Mouse (Mus musculus) lung, postnatal 14 days (tissue): ENCODE data around the gene Large1.
"Not testable (repeated sequence)": the region's sequence is repeated elsewhere in the genome, so short reads cannot be mapped to it uniquely, and the experiment has no call there.

Experiments used
- DNase-seq: peaks from one replicate; pipeline ENCODE4 v3.0.0; 2021

Gene Large1

DNA sequence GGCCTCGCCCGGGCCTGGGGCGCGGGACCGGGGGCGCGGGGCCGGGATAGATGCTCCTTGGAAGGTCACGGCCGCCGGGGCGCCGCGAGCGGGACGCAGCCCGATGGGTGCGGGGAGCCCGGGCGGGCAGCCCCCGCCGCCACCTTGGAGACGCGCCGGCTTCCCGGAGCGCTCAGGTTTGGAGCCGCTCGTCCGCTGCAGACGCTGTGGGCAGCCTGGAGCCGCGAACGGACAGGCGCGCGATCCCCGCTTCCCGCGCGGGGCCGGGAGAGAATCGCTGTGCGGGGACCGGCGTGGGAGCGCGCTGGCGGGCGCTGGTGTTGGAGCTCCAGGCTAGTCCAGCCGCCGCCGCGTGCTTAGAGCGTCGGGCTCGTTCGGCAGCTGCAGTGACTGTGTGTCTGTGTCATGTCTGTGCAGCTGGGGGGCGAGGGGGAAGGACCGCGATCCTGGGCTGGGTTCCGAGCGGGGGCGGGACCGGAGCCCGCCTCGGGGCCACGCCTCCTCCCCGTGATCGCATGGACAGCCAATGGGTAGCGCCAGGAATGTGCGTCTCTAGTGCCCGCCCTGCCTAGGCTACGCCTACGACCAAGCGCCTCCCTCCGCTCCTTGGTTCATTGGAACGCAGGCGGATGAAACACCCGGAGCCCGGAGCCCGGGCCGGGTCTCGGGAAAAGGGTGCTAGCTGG, at the start of gene Large1:
Gene Large1 (minus strand): TSS at position 433 of the 686 bp plus-strand sequence.
- DNase-seq: peak; percentile 97

DNA sequence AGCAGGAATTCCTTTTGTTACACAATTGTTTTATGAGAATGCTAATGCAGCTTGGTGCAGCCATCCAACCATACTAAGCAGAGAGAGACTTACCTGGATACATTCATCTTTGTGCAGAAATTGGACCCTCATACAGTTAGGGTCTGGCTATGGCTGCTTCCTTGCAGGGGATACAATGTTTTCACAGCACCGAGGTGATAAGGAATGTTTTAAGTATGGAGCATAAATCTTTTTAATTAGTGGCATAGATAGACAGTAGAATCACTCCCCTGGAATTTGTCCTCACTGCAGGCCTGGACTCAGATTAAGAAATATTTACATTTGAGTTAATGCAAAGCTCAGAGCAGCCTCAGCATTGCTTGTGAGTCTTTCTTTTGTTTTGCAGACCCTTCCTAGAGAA, 47.0 kb upstream of the Large1 start:
- no peak for DNase-seq

DNA sequence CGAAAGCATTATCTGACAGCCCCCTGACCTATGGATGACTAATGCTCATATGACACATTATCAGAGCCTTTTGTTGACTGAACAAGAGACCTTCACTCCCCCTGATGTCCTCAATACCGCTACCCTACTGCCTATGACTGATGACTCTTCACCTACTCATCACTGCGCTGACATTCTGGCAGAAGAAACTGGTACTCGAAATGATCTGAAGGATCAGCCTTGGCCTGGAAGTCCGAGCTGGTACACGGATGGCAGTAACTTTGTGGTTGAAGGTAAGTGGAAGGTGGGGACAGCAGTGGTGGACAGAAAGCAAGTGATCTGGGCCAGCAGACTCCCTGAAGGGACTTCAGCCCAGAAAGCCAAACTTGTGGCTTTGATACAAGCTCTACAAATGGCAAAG, 19.7 kb upstream of the Large1 start:
- DNase-seq: not testable (repeated sequence)

DNA sequence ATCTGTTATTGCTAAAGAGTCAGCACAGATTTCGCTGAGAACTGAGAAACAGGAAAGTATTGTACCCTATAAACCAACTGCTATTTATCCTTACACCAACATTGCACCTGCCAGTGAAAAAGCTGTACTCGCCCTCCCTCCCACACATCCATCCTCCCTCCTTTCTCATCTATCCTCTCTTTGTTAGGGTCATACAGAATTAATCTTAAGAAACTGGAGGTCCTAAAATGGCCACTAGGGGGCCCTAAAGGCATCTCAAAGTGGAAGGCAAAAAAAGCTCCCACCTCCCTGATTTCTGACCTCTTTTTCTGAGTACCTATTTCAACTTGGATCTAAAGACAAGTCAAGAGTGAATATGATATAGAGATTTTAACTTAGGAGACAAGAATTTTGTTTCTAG, 2.6 kb upstream of the Large1 start:
- DNase-seq: peak; percentile 64

DNA sequence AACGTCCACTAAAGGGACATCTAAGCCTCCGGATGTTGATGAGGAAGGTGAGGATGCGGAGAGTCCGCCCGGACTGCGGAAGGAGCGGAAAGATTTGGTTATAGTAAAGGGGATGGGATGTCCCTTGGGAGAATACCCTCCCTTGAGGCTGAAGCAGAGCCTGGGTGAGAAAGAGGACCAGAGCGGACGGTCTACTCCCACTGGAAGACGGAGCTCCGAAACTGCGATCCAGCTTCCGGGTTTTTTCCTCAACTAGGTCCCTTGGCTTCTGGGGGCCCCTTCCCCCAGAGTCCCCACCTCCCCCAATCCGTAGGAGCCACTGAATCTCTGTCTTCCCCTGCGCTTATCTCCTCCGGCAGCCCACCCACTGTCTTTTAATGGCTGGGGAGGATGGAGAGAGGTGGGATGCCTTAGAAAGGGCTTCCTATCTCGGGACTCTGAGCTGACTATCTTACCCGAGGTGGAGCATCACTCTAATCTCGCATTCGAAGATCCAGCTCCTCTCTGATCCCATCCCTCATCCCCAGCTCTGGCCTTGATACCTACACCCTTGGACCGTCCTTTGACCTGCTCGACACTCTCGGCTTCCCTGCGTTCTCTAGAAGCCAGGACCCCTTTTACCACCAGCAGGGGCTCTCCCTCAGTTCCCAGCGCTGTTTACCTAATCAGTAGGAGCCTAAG, 1.0 kb upstream of the Large1 start:
- peak; percentile 51 for DNase-seq

DNA sequence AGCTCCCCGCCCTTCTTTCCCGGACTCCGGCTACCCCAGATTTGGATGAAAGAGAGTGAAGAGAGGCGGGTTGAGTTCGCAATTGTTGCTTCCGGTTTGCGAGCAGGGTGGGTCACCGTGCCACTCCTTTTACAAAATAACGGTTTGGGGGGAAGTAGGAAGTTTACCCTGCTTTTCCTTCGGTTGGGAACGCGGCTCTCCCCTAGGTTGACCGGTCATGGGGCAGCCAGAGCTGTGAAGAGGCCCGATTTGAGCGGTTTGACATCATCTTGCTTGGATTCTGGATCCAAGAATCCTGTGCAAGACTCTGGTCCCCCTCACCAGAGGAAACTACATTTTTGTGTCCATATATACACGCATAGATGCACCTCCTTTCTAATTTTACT, 447 bp upstream of the Large1 start:
- no peak for DNase-seq

DNA sequence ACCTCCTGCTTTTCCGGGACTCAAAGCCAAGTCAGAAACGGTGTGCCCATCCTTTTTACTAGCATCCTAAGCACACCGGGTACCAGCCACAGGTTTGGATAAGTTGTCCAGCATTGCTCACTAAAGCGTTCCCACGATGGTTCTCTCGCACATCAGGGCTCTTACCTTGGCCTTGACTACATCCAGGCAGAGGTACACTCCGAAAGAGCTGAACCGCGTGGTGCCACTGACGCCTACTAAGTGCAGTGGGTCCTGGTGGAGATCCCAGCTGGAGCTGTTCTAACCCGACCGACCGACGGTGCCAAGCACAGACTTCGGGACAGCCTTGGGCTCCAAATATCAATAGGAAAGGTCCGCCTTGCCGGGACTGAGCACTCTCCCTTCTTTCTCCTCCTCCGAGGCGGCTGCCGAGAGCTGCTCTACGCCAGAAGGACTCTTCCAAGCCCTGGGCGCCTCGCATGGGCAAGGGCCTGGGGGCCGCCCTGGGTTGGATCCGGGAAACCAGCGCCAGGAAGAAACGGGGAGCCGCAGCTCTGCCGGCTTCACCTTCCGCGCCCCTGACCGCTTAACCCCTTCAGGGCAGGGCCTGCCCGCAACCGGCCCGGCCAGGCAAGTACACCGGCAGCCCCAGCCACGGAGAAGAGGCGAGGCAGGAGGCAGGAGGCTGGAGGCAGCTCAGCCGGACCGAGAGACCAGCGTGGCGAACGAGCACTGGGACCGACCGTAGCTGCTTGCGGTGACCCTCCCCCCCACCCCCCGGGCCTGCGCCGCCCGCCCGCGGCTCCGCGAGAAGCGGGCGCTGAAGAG, 836 bp downstream of the Large1 start:
- DNase-seq: peak; percentile 41

DNA sequence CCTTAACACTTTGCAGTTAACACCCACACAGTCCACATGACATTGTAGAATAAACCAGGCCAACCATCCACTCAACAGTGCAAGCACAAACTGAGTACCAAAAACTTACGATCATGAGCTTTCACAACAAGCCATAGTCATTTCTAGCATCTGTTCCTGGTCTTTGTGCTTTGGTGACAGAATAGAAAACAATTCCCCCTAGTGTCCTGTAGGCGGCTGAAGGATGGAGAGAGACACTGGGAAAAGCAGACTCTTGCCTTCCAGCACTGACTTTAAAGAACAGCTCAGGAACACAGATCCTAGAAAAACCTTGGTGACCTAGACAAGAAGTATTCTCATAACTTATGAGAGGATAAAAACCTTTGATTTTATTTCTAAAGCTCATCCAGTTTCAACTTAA, 3.0 kb downstream of the Large1 start:
- DNase-seq: peak; percentile 6

DNA sequence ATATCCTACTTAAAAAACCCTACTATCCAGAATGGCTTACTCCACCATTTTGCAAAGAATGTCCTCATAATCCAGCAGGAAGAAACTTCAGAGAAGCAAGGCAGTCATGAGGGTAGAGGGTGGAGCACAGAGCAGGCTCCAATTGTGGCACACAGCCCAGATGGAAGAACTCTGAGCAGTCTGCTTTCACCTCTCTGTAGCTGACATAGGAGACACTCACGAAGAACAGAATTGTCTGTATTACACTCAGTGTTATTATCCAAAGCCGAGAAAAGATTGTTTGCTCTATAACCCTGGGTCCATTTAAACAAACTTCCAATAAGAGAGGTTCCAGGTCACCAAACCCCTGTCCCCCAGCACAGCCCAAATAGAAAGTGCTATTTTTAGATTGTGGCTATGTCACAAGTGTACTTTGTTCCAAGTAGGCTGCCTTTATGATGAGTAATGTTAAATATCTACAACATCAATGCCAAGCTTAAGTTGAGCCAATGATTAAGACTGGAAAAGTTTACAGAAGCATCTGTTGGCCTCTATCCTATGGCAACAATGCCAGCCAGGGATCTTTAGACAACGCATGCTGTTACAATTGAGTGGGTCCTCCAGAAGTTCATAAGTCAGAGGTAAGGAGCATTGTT, 10.5 kb downstream of the Large1 start:
- DNase-seq: peak; percentile 51

DNA sequence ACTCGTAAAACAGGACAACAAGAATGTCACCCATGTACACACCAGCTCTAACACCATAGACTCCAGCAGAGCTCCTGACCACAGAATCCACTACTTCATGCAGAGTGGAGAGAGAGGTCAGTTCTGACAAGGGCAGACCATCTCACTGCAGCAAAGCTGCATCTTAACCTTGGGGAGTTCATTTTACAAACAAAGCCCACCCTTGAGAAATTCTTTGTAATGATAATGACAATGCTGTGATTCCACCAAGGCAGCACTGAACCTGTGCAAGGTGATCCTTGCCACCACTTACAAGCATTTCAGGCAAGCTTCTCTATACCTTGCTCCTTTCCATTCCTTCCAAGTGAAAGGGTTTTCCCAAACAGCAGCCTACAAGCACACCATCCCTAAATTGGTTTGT, 16.5 kb downstream of the Large1 start:
- no peak for DNase-seq

DNA sequence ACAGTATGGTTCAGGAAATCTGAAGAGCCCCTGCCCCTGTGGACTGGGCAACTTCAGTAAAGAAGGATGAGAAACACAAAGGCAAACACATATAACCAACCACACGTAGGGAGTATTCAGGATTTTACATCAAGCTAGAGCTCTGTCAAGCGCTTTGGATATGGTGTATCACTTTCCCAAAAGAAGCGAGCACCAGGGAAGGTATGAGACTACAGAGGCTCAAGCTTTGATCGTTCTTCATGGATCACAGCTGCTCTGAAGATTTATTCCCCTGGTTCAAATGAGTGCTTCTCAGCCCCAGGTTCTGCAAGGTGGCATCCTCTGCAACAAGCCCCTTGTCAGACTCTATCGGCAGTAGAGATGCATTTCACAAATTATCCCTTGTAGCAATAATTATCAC, 24.2 kb downstream of the Large1 start:
- no peak for DNase-seq

DNA sequence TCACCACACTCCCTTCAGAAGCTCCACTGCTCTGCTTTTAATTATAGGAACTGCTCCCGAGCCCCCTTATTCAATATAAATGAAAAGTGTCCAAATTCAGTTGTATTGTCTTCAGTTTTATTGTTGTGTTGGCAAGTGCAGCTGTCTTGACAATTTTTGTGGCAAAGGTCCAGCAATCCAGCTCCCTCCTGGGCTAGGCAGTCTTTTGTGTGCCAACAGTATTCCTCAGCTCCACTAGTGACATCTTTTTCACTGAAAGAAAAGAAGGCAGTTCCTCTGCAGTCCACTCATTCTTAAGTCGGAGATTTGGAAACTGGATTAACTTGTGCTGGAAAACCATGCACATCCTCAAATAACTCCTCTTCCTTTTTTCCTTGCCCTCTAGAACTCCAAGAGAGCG, 25.3 kb downstream of the Large1 start:
- no peak for DNase-seq

DNA sequence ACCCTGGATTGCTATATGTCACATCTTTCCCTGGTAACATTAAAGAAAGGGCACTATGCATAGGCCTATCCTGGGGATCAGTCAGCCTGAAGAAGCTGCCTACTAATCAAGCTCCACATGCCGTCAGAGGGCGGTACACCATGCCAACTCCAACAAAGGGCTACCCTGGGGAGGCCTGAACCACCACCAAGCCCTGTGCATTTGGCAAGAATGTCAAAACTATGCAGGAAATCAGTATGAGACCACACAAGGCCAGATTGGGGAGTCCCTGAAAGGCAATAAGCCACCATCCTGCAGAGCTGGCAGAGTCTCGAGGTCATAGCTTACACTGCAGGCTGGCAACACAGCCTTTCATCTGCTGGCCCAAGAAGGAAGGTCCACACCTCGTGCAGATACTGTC, 28.7 kb downstream of the Large1 start:
- no peak for DNase-seq

DNA sequence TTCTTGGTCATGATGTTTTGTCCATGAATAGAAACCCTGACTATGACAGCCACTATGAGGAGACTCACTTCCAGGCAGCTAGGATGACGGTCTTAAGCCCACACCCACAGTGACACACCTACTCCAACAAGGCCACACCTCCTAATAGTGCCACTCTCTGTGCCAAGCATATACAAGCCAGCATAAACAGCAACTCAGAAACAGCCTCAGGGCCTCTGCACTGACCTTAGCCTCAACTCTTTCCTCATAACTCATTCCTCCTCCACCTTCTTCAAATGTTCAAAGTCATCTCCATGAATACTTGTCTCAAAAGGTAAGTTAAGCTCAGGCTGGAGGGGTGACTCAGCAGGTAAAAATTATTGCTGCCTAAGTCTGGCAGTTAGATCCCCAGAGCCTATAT, 29.7 kb downstream of the Large1 start:
- DNase-seq: no peak

DNA sequence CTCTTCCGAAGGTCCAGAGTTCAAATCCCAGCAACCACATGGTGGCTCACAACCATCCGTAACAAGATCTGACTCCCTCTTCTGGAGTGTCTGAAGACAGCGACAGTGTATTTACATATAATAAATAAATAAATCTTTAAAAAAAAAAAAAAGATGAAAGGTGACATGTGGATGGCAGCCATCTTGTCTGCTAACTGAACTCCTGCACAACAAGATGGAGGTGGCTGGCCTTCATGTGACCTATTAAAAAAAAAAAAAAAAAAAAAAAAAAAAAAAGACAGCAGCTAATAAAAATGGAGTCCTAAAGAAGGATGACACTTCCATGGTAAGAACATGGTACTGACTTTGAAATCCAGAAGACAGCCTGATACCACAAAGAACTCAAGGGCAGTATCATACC, 33.8 kb downstream of the Large1 start:
- DNase-seq: not testable (repeated sequence)

DNA sequence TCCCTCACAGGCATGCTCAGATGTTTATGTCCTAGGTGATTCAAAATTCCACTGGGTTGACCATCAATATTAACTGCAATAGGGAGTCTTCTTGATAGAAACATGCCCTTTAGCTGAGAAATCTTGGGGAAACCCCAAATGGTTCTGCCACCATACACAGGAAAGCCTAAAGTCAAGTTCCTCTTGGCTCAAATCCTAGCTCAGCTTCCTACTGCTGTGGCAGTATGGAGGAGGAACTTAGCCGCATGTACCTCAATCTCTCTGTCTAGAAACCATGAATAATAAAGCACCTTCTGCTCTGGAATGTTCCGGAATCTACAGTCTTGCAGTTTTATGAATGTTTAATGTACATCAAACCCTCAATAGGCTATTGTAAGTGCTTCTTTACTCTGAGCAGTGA, 39.4 kb downstream of the Large1 start:
- DNase-seq: no peak

DNA sequence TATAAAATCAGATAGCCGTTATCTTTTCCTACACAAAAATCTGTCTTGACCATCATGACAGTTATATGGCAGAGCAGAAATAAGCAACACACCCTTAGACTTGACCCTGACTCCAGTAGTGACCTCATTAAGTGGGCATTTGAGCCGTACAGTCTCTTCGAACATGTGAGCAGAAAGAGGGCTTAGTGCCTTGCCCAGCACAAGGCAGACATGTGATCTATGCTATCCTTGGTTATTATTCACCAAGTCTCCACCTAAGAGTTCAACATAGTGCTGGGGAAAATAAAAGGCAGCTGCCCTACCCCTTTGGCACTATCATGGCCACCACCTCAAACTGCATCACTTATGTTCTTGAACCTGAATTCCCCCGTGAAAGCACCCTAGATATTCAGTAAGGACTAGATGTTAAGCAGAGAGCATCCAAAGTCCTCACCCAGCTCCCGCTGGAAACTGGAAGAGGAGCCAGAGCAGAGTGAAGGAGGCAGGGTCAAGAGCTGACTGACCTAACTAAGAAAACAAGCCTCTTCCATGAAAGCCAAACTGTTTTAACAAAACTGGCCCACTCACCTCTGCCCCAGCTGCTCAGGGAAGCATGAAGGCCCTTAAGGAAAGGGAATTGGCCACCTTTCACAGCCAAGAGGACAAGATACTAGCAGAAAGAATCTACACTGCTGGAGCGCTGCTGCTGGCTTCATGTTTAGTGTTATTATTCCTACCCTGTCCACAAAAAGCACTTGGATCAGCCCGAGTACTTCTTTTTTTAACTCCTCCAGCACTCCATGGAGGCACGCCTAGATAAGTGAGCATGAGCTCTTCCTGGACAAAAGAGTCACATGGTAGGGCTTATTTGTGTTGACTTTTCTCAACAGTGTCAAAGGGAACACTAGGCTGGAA, 40.4 kb downstream of the Large1 start:
- DNase-seq: no peak

DNA sequence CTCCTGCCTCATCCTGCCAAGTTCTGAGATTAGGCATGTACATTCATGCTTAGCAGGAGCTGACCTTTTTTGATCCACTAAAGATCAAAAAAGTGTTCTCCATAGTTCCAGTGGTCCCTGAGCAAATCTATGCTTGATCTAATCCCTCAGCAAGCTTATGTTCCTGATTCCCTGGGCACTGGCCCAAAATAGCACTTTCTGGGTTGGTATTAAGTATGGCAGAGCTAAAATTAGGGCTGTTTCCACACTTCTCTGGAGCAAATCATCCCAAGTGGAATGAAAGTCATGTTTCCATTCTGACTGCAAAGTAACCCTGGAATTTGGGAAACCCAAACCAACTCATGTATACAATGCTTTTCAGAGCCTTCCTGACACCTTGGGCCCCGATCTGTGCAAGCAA, 42.9 kb downstream of the Large1 start:
- DNase-seq: no peak

DNA sequence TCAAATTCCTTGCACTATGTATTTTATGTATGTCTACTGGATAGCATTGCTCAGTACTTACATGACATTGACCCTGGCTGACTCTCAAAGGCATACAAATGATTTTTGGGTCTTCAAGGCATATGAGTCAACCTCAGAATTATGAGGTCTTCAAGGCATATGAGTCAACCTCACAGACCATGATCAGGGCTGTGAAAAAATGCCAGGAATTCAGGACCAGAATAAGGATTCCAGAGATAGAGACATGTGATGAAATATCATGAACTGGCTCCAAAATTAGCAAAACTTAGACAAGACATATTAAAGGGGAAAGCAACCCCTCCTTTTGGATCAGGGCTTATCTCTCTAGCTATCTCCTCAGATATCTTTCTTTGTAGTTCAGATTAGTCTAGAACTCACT, 43.3 kb downstream of the Large1 start:
- no peak for DNase-seq

DNA sequence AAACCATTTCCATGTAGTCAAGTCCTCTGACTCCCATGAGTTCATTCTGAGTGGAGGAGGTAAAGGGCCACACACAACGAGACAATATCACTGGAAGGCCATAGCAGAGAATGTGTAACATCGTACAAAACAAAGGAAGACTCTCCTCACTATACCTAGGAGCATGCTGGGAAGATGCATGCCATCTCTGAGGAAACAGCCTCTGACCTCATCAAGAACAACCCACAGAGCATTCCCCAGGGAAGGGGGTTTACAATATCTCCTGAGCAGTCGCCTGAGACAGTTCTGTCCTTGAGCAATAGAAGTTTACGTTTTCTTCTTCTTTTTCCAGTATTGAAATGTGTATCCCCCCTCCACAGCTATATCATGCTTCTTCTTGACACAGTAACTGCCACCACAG, 49.4 kb downstream of the Large1 start:
- no peak for DNase-seq

DNA sequence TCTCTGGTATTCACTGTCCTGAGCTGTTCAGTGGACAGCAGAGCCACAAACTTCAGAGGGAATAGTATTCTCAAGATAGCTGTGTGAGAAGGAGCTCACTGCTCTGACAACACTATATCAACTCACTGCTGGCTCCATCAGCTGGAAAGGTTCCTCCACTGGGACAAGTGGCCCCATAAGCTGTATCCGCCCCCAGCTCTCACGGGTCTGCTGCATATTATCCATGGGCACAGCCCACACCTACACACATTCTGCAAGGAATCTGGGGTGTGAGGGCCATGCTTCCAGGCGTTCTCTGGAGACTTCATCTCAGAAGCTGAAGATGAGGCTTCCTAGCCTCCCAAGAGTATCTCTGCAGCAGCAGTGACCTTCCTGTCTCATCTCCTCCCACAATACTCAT, 50.4 kb downstream of the Large1 start:
- DNase-seq: no peak

DNA sequence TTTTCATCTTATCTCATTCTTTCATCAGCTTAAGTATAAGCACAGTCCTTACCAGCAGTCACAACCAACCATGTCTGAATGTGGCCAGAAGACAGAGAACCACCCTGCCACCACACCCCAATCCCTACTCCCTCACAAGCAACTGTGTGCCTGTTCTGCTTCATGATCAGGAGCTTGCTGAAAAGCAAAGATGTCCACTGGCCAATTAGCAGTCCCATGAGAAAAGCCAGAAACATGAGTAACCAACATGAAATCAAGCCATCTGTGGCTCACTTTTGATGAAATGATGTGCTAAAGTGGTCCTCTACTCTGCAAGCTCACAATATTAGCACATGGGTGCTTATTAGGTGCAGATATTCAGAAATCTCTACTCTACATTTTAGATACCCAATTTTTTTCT, 57.8 kb downstream of the Large1 start:
- no peak for DNase-seq

DNA sequence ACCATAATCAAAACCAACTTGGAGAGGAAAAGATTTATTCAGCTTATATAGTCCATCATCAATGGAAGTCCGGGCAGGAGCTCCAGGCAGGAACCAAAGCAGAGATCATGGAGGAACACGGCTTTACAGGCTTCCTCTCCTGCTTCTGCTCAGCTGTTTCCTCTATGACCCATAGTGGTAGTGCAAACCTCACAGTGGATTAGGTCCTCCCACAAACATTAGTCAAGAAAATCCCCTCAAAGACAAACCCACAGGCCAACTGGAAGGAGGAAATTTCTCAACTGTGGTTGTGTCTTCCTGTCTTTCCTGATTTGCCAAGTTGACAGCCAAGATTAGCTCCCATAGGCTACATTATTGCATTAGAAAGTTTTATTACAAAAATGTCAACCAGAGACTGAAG, 59.7 kb downstream of the Large1 start:
- no peak for DNase-seq
